ENCODE assay signal across 9 mouse cellular contexts in the genomic region with DNA sequence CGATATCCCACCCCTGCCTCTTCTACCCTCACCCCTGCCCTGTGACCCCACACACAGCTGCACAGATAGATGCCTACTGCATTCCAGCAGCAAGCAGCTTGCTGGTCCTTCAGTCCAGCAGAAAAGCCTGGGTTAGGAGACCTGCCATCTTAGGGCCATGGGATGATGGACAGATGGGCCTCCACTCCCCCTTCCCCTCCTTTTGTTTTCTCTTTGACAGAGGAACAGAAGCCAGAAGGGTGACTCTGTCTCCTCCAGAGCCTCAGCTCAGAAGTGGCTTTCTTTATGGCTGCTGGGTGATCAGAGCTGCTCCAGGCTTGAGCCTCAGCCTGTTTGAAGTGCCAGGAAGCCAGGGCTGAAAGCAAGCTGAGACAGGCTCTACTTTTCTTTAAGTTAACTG. TPM values are rescaled to one million over a fixed set of nuclear protein-coding genes. Genes with fewer than 3 reads are reported as not detected.
A peak's percentile ranks its signal among the peaks of the same experiment; 100 is the strongest.
DNase-seq lines count a peak whose midpoint lies in the region; ATAC-seq lines count a peak whose summit lies in the region.
"Had no signal": no experiment of that assay in that cellular context is flagged by ENCODE, and none has a peak within 500 bp of the region (broad histone marks: within the 10 kb centered on the region; RNA-seq: fewer than 3 reads in every experiment).

No protein-coding gene starts in this region.

- peak overlapping the region; percentile 95 for H3K27ac ChIP-seq in forebrain, embryonic 11.5 days (ENCODE audit: low read depth, low read length)
- no peak overlapping the region for H3K27ac ChIP-seq in forebrain, embryonic 16.5 days (ENCODE audit: low read length)
- peak overlapping the region; percentile 97 for H3K27ac ChIP-seq in hindbrain, embryonic 10.5 days
- peak overlapping the region; percentile 95 for H3K27ac ChIP-seq in midbrain, embryonic 12.5 days (replicated peaks)

- peak overlapping the region; percentile 39; the same call in 1 of the 2 replicates for H3K9ac ChIP-seq in forebrain, embryonic 11.5 days (ENCODE audit: low read length)
- H3K9ac ChIP-seq in forebrain, embryonic 16.5 days (replicated peaks; ENCODE audit: low read depth, low read length): no peak overlapping the region
- peak overlapping the region; percentile 41; the same call in 1 of the 2 replicates for H3K9ac ChIP-seq in midbrain, embryonic 12.5 days (replicated peaks)

- peaks cover 37% of the 10 kb centered on the region for H3K4me1 ChIP-seq in forebrain, embryonic 11.5 days (replicated peaks; ENCODE audit: control insufficient read depth, insufficient read depth, low read length)
- peaks cover 37% of the 10 kb centered on the region for H3K4me1 ChIP-seq in forebrain, embryonic 16.5 days (replicated peaks; ENCODE audit: control insufficient read depth, insufficient read depth, low read length)
- H3K4me1 ChIP-seq in hindbrain, embryonic 10.5 days (replicated peaks): peaks cover 70% of the 10 kb centered on the region
- peaks cover 54% of the 10 kb centered on the region for H3K4me1 ChIP-seq in midbrain, embryonic 12.5 days

- peaks cover 25% of the 10 kb centered on the region; the same call in 1 of the 2 replicates for H3K36me3 ChIP-seq in forebrain, embryonic 11.5 days (ENCODE audit: control insufficient read depth, insufficient read depth, low read length)
- H3K36me3 ChIP-seq in forebrain, embryonic 16.5 days (ENCODE audit: control insufficient read depth, insufficient read depth): no peaks in the 10 kb centered on the region
- peaks cover 83% of the 10 kb centered on the region for H3K36me3 ChIP-seq in hindbrain, embryonic 10.5 days
- peaks cover 54% of the 10 kb centered on the region for H3K36me3 ChIP-seq in midbrain, embryonic 12.5 days

- H3K27me3 ChIP-seq in forebrain, embryonic 11.5 days (ENCODE audit: control insufficient read depth, insufficient read depth, low read length): no peaks in the 10 kb centered on the region
- no peaks in the 10 kb centered on the region for H3K27me3 ChIP-seq in forebrain, embryonic 16.5 days (replicated peaks; ENCODE audit: control insufficient read depth, insufficient read depth, low read length)
- no peaks in the 10 kb centered on the region for H3K27me3 ChIP-seq in hindbrain, embryonic 10.5 days (ENCODE audit: insufficient read depth, poor library complexity, severe bottlenecking)
- H3K27me3 ChIP-seq in midbrain, embryonic 12.5 days: no peaks in the 10 kb centered on the region

- H3K4me2 ChIP-seq in forebrain, embryonic 11.5 days (ENCODE audit: low read depth, low read length, severe bottlenecking): 0 out of 2 replicates have a peak overlapping the region, but pooled peaks have one; percentile 21
- no peak overlapping the region for H3K4me2 ChIP-seq in forebrain, embryonic 16.5 days (ENCODE audit: low read length)
- H3K4me2 ChIP-seq in midbrain, embryonic 12.5 days (replicated peaks): peak overlapping the region; percentile 45

- WGBS in forebrain, embryonic 11.5 days: 6% methylated on average over 1 of the region's 1 CpGs
- WGBS in forebrain, embryonic 16.5 days: 36% methylated on average over 1 of the region's 1 CpGs
- WGBS in hindbrain, embryonic 10.5 days: 7% methylated on average over 1 of the region's 1 CpGs
- 6% methylated on average over 1 of the region's 1 CpGs for WGBS in midbrain, embryonic 12.5 days

- H3K9me3 ChIP-seq in forebrain, embryonic 11.5 days (ENCODE audit: control insufficient read depth, low read length): no peaks in the 10 kb centered on the region
- H3K9me3 ChIP-seq in forebrain, embryonic 16.5 days (ENCODE audit: control insufficient read depth, low read length): no peaks in the 10 kb centered on the region
- H3K9me3 ChIP-seq in hindbrain, embryonic 10.5 days: no peaks in the 10 kb centered on the region
- H3K9me3 ChIP-seq in midbrain, embryonic 12.5 days: no peaks in the 10 kb centered on the region; the same call in 1 of the 2 replicates

- DNase-seq in forebrain, embryonic 11.5 days (ENCODE audit: low spot score): no peak
- peak; percentile 78 for DNase-seq in embryo, embryonic 10 days (ENCODE audit: low spot score)
- peak; percentile 73 for DNase-seq in hindbrain, embryonic 10.5 days (ENCODE audit: low spot score)
- no peak for DNase-seq in right cerebral cortex, adult 18-20 months
- no peak for DNase-seq in cerebellum, postnatal 36 days
- DNase-seq: cerebellum, adult 18-20 months had no signal

- peak; percentile 10; the same call in 1 of the 2 replicates for ATAC-seq in forebrain, embryonic 11.5 days (replicated peaks; ENCODE audit: low FRiP score)
- ATAC-seq in forebrain, embryonic 16.5 days: no peak
- peak; percentile 19; the same call in 1 of the 2 replicates for ATAC-seq in midbrain, embryonic 12.5 days (ENCODE audit: low FRiP score, low read depth)
- no peak for ATAC-seq in inflammation-experienced regulatory T-cells, adult 6 months

- H3K4me3 ChIP-seq in forebrain, embryonic 11.5 days (ENCODE audit: low read depth, low read length): no peak overlapping the region
- H3K4me3 ChIP-seq in forebrain, embryonic 16.5 days (replicated peaks; ENCODE audit: low read length): no peak overlapping the region
- peak overlapping the region; percentile 41 for H3K4me3 ChIP-seq in hindbrain, embryonic 10.5 days
- H3K4me3 ChIP-seq in midbrain, embryonic 12.5 days: no peak overlapping the region

RNA-seq across cellular contexts. Expression of a gene that starts 15.0 kb away (rescaled TPM):
- polyA plus RNA-seq in forebrain, embryonic 11.5 days (2014; fragmentation: Nextera tagmentation; extraction: Ambion mirVana): 128 and 143 TPM in 2 replicates
- polyA plus RNA-seq in forebrain, embryonic 16.5 days (2015; fragmentation: Nextera tagmentation; extraction: Ambion mirVana): 16.6 and 35.1 TPM in 2 replicates
- 196 and 224 TPM in 2 replicates for polyA plus RNA-seq in hindbrain, embryonic 10.5 days (2016; fragmentation: Nextera tagmentation; extraction: Ambion mirVana)
- polyA plus RNA-seq in midbrain, embryonic 12.5 days (2016; fragmentation: Nextera tagmentation; extraction: Ambion mirVana): 137 and 194 TPM in 2 replicates
- not detected for polyA plus RNA-seq in inflammation-experienced regulatory T-cells, adult 6 months (2017; shearing (Covaris generic))

RNA-seq across cellular contexts. Expression of a gene that starts 25.5 kb away (rescaled TPM):
- polyA plus RNA-seq in forebrain, embryonic 11.5 days (2014; fragmentation: Nextera tagmentation; extraction: Ambion mirVana): 44.5 and 47.8 TPM in 2 replicates
- 64.8 and 66.9 TPM in 2 replicates for polyA plus RNA-seq in forebrain, embryonic 16.5 days (2015; fragmentation: Nextera tagmentation; extraction: Ambion mirVana)
- 58.9 and 64.5 TPM in 2 replicates for polyA plus RNA-seq in hindbrain, embryonic 10.5 days (2016; fragmentation: Nextera tagmentation; extraction: Ambion mirVana)
- polyA plus RNA-seq in midbrain, embryonic 12.5 days (2016; fragmentation: Nextera tagmentation; extraction: Ambion mirVana): 52.8 and 58.2 TPM in 2 replicates
- 10 to 100 TPM; 18.8 to 32.3 (median 28.5) TPM for polyA plus RNA-seq in inflammation-experienced regulatory T-cells, adult 6 months (2017; shearing (Covaris generic))

Comparison
In these comparisons a context has a peak if more than half of its experiments do, and no peak if none do; other contexts are left out.
1. ATAC-seq: peak in forebrain, embryonic 11.5 days (single experiment) and midbrain, embryonic 12.5 days (single experiment); none in forebrain, embryonic 16.5 days (single experiment) and inflammation-experienced regulatory T-cells, adult 6 months (single experiment).
2. DNase-seq: peak in embryo, embryonic 10 days (single experiment) and hindbrain, embryonic 10.5 days (single experiment); none in forebrain, embryonic 11.5 days (single experiment), right cerebral cortex, adult 18-20 months (single experiment) and cerebellum, postnatal 36 days (0 of 2).
3. RNA of a gene that starts 15.0 kb away (polyA plus RNA-seq): 196 to 224 TPM in hindbrain, embryonic 10.5 days, 137 to 194 TPM in midbrain, embryonic 12.5 days, 128 to 143 TPM in forebrain, embryonic 11.5 days and 16.6 to 35.1 TPM in forebrain, embryonic 16.5 days; not detected in inflammation-experienced regulatory T-cells, adult 6 months; every median in the first group is over 10 times any median in the second.